Mouse (Mus musculus) hindbrain, embryonic 12.5 days (tissue): ENCODE results near the gene Gm281. TPM values are rescaled to one million over a fixed set of nuclear protein-coding genes. Genes with fewer than 3 reads are reported as not detected.

Source experiments
- ATAC-seq: fragments of 200-750 bp; cut with Nextera tagmentation; 2 replicates; pipeline ENCODE4 v1.8.0; 2017; ENCODE audit warnings: moderate TSS enrichment; ENCODE audit not compliant: low FRiP score
- H3K27ac ChIP-seq: fragments of 300-500 bp; sonication (generic); 2 replicates; pipeline ENCODE4 v1.5.1; 2016; ENCODE audit warnings: mild to moderate bottlenecking
- H3K27me3 ChIP-seq: fragments of 300-500 bp; sonication (generic); 2 replicates; pipeline ENCODE4 v1.6.1; 2016; ENCODE audit warnings: mild to moderate bottlenecking
- H3K36me3 ChIP-seq: fragments of 300-500 bp; sonication (generic); 2 replicates; pipeline ENCODE4 v1.6.1; 2016; ENCODE audit warnings: mild to moderate bottlenecking
- H3K4me1 ChIP-seq: fragments of 300-500 bp; sonication (generic); 2 replicates; pipeline ENCODE4 v1.6.1; 2016
- H3K4me2 ChIP-seq: fragments of 300-500 bp; sonication (generic); replicated peaks from 2 replicates; pipeline ENCODE4 v1.6.1; 2016; ENCODE audit warnings: mild to moderate bottlenecking
- H3K4me3 ChIP-seq: fragments of 300-500 bp; sonication (generic); 2 replicates; pipeline ENCODE4 v1.5.1; 2016; ENCODE audit warnings: mild to moderate bottlenecking
- H3K9ac ChIP-seq: fragments of 300-500 bp; sonication (generic); 2 replicates; pipeline ENCODE4 v1.6.1; 2016; ENCODE audit warnings: mild to moderate bottlenecking, moderate library complexity
- H3K9me3 ChIP-seq: fragments of 300-500 bp; sonication (generic); replicated peaks from 2 replicates; pipeline ENCODE4 v1.6.1; 2016; ENCODE audit warnings: mild to moderate bottlenecking
- WGBS: fragments of 180-500 bp; shearing (Covaris S2); methylation state at CpG from one replicate; pipeline ENCODE4 v1.1.7; 2016; 5-methylcytosine and 5-hydroxymethylcytosine counted together
- polyA plus RNA-seq: library from polyadenylated mRNA; unstranded; fragments of >200 nt; fragmentation: Nextera tagmentation; extraction: Ambion mirVana; gene quantifications from 2 replicates; pipeline ENCODE4 v1.2.1, GENCODE M21; 2016

Gene Gm281
- polyA plus RNA-seq, 1 experiment from 2014 or later, result not detected

DNA sequence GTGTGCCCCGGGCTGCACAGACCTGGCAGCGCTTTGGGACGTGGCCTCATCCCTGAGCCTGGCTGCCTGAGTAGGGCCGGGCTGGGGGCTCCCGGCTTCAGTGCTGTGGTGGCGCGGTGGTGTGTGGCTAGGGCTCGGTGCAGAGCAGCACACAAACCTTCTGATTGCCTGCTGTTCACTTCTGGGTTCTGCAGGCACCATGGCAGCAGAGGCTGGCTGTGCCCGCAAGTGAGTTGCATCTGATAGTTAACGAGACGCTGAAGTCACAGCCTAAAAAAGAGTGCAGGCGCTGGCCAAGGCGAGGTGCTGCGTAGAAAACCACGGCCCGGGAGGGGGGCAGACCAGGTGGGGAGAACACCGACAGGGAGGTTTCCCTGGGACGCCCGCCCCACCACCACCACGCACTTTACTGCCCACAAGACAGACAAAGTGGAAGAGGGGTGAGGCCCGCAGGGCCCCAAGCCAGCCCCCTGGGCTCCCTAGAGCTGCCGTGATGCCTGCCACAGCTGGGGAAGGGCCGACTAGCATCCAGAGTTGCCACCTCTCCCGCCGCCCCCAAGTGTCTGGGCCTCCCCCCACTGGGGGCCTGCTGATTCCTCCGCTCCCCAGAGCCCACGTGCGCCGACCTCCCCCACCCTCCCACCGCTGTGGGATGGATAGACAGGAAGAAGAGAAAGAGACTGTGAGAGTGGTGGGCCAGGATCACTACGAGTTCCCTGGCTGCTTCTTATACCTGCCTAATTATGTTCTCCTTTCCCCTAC, 19.2 kb upstream of the Gm281 start:
- peak overlapping the region; percentile 43 for H3K9ac ChIP-seq
- H3K4me2 ChIP-seq, result peak overlapping the region; percentile 54
- H3K27ac ChIP-seq, result no peak overlapping the region
- ATAC-seq, result peak; percentile 52; the same call in 1 of the 2 replicates
- H3K9me3 ChIP-seq, result peaks cover 5% of the 10 kb centered on the region; the same call in 1 of the 2 replicates
- H3K4me1 ChIP-seq, result peaks cover 7% of the 10 kb centered on the region
- H3K36me3 ChIP-seq, result no peaks in the 10 kb centered on the region
- peak overlapping the region; percentile 28 for H3K4me3 ChIP-seq
- WGBS, result 42% methylated on average over 31 of the region's 31 CpGs
- no peaks in the 10 kb centered on the region for H3K27me3 ChIP-seq

DNA sequence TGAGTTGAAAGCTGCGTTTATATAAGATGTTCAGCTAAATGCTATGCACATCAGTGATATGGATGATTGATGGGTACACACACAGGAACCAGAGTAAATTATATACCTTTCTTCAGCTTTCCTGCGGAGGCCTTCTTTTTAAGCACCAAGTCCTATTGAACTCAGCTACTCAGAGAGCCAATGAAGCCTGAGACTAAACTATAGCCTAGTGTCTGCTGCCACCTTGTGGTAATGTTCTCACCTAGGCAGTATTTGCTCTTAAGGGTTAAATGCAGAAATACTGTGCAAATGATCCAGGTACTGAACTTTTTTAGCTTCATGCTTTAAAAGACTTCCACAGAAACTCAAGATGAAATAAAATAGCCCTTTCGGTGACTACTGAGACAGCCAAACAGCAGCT, 3.4 kb upstream of the Gm281 start:
- H3K9me3 ChIP-seq, result no peaks in the 10 kb centered on the region

DNA sequence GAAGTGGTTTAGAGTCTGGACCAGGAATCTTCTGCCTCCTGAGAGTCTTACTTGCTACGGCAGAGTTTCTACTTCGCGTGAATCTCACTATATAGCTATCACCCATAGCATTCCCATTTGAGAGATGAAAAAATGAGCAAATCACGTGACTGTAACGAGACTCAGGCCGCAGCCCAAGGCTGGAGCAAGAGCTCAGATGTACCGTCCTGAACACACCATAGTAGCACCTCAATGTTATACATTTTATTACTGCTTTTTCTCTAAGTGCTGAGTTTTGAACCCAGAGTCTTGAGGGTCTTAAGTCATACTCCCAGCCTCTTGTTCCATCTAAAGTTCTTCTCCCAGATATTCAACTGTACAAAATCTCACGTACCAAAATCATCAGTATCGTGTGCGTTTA, 2.9 kb upstream of the Gm281 start:
- no peak overlapping the region for H3K27ac ChIP-seq
- H3K4me3 ChIP-seq, result no peak overlapping the region
- WGBS, result 90% methylated on average over 10 of the region's 10 CpGs
- H3K4me1 ChIP-seq, result no peaks in the 10 kb centered on the region
- H3K9ac ChIP-seq, result no peak overlapping the region
- no peaks in the 10 kb centered on the region for H3K36me3 ChIP-seq
- no peaks in the 10 kb centered on the region for H3K9me3 ChIP-seq
- H3K27me3 ChIP-seq, result no peaks in the 10 kb centered on the region
- ATAC-seq, result no peak
- no peak overlapping the region for H3K4me2 ChIP-seq

More for the DNA sequence above, 3.4 kb upstream of the Gm281 start:
- WGBS, result 43% methylated on average over 3 of the region's 3 CpGs
- Histone ChIP-seq H3K4me2 (no peak overlapping the region), H3K27me3 (no peaks in the 10 kb centered on the region), H3K4me3 (no peak overlapping the region), H3K36me3 (no peaks in the 10 kb centered on the region), H3K9ac (no peak overlapping the region), H3K4me1 (no peaks in the 10 kb centered on the region), H3K27ac (no peak overlapping the region)
- ATAC-seq, result peak; percentile 72

DNA sequence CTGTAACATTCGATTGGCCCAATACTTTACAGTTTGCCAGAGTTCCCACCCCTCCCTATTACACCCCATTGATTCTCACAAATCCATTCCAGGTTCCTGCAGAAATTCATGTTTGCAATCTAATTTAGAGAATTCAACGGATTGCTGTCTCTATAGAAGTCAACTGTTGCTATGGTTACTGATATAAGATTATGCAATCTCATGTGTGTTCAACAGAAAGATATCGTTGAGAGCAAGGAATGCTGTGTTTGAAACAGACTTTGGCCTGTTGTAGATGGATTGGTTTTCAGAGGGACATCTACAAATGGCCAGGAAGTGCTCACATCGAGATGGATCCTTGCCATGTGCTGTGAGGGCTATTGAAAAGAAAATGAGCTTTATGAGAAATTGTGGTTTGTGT, 929 bp upstream of the Gm281 start:
- Histone ChIP-seq H3K27me3 (no peaks in the 10 kb centered on the region), H3K4me2 (no peak overlapping the region), H3K36me3 (no peaks in the 10 kb centered on the region), H3K4me3 (no peak overlapping the region), H3K9me3 (no peaks in the 10 kb centered on the region), H3K27ac (no peak overlapping the region), H3K4me1 (no peaks in the 10 kb centered on the region), H3K9ac (no peak overlapping the region)
- WGBS, result 86% methylated on average over 4 of the region's 4 CpGs
- no peak for ATAC-seq

DNA sequence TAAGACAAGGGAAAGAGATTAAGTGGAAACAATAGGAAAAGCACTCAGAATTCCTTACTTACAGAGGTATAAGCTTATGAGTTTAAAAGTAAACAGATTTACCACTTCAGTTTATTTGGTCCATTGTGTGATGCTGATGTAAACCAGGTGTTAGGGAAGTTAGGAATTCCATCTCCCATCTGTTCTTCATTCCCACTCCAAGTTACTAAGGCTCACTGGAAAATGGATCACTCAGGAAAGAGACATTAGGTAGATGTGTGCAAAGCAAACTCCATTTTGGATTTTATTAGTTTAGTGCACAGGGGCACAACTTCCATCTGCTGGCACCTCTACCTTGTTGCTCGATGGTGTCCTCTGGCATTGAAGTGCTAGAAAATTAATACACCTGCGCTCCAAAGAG, 4.1 kb downstream of the Gm281 start:
- H3K36me3 ChIP-seq, result no peaks in the 10 kb centered on the region
- H3K9ac ChIP-seq, result no peak overlapping the region
- H3K4me2 ChIP-seq, result no peak overlapping the region
- H3K4me3 ChIP-seq, result no peak overlapping the region
- H3K9me3 ChIP-seq, result no peaks in the 10 kb centered on the region
- 87% methylated on average over 2 of the region's 2 CpGs for WGBS
- no peaks in the 10 kb centered on the region for H3K4me1 ChIP-seq
- no peaks in the 10 kb centered on the region for H3K27me3 ChIP-seq
- ATAC-seq, result no peak
- no peak overlapping the region for H3K27ac ChIP-seq

DNA sequence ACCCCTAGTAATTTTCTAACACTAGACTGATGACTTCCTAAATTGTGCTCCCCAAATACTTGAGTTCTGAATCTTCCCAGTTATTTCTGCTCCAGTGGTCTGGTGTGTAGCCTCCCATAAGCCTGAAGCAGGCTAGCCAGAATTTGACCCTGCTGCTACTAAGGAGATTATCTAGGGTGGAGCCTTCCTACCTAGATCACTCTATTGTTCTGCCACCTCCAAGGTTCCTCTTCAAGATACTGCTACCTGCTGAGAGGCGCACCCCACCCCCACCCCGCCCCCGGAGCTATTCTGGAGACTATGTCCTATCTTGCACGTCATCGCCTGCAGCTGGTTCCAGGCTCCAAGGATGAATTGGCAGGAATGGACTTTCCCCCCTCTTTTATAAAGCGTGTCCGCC, 7.1 kb downstream of the Gm281 start:
- Histone ChIP-seq H3K27ac (no peak overlapping the region), H3K9me3 (no peaks in the 10 kb centered on the region), H3K9ac (no peak overlapping the region), H3K27me3 (no peaks in the 10 kb centered on the region), H3K4me2 (no peak overlapping the region), H3K36me3 (no peaks in the 10 kb centered on the region), H3K4me1 (no peaks in the 10 kb centered on the region), H3K4me3 (no peak overlapping the region)
- WGBS, result 81% methylated on average over 7 of the region's 7 CpGs
- no peak for ATAC-seq

DNA sequence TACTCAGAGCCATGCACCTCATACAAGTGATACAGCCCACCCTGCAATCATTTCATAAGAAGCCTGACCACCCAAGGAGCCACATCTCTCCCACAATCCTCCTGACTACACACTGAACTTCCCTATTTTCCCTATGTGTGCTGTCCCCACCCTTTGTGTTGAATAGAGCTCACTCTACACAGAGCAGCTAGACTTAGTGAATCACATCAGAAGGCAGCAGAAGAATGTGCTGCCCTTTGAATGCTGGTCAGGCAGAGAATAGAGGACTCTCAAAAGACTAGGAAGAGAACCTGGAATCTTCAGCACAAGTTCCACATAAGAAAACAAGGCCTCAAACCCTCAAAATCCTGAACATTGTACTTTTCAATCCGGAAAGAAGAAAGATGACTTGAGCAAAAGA, 7.8 kb downstream of the Gm281 start:
- Histone ChIP-seq H3K9me3 (no peaks in the 10 kb centered on the region), H3K9ac (no peak overlapping the region), H3K36me3 (no peaks in the 10 kb centered on the region), H3K4me3 (no peak overlapping the region), H3K27me3 (no peaks in the 10 kb centered on the region), H3K27ac (no peak overlapping the region), H3K4me1 (no peaks in the 10 kb centered on the region), H3K4me2 (no peak overlapping the region)
- no peak for ATAC-seq
- WGBS, result 76% methylated on average over 1 of the region's 1 CpGs

DNA sequence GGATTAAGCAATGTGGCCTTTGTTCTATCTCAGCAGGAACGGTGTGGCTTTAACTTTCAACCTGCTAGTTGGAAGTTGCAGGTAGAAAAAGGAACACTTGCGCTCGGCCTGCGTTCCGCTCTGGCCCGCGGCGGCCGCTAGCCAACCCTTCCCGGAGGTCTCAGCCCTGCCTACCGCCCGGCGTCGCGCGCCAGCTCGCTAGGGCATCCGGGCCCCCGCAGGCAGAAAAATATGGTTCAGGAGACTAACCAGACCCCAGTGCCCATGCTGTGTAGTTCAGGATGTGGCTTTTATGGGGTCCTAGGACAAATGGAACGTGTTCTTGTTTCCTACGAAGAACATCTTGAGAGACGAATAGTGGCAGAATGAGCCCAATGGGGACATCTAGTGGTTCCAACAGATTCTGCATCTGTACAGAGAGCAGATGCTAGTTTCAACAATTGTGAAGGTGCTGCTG, 12.6 kb downstream of the Gm281 start:
- WGBS, result under 1% methylated on average over 22 of the region's 22 CpGs
- H3K27ac ChIP-seq, result no peak overlapping the region
- H3K27me3 ChIP-seq, result no peaks in the 10 kb centered on the region
- no peaks in the 10 kb centered on the region for H3K36me3 ChIP-seq
- no peaks in the 10 kb centered on the region for H3K4me1 ChIP-seq
- no peaks in the 10 kb centered on the region for H3K9me3 ChIP-seq
- H3K9ac ChIP-seq, result peak overlapping the region; percentile 72
- peak overlapping the region; percentile 53 for H3K4me3 ChIP-seq
- ATAC-seq, result peak; percentile 90
- H3K4me2 ChIP-seq, result peak overlapping the region; percentile 89

DNA sequence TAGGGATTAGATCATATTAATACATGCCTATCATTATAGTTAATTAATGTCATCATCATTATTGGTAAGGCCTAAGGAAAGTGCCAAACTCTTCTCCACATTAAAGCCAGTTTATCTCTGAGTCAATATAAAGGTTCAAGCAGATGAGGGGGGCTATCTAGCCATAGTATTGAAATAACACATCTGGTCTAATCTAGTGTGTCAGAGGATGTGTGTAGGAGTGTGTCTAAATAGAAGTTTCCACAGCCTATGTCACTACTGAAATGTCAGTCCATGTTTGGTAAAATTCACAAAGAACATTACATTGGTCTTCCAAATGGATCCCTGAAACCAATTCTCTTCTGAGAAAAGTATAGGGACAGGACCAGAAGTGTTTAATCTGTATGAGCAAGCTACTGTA, 19.1 kb downstream of the Gm281 start:
- Histone ChIP-seq H3K27ac (no peak overlapping the region), H3K27me3 (no peaks in the 10 kb centered on the region), H3K36me3 (no peaks in the 10 kb centered on the region), H3K9me3 (no peaks in the 10 kb centered on the region), H3K4me3 (no peak overlapping the region), H3K4me1 (no peaks in the 10 kb centered on the region), H3K9ac (no peak overlapping the region), H3K4me2 (no peak overlapping the region)
- no peak for ATAC-seq

DNA sequence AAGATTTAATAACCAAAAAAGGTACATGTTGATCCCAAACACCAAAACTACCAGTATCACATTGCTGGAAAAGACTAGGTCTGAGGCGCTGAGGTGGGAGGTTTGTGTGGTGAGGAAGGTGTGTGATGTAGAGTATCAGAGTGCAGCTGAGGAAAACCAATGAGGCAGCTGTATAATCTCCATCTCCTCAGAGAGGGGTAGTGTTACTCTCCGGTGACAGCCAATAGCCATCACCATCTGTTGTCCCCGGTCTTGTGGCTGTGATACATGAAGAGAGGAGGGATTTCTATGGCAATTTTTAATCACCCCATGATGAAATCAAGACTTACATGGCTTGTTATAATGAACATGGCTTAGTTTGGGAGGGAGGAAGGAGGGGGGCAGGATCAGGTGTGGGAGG, 20.5 kb downstream of the Gm281 start:
- Histone ChIP-seq H3K9me3 (no peaks in the 10 kb centered on the region), H3K9ac (no peak overlapping the region), H3K27me3 (no peaks in the 10 kb centered on the region), H3K4me1 (no peaks in the 10 kb centered on the region), H3K36me3 (no peaks in the 10 kb centered on the region), H3K27ac (no peak overlapping the region), H3K4me3 (no peak overlapping the region), H3K4me2 (no peak overlapping the region)
- ATAC-seq, result no peak
- 85% methylated on average over 3 of the region's 3 CpGs for WGBS

DNA sequence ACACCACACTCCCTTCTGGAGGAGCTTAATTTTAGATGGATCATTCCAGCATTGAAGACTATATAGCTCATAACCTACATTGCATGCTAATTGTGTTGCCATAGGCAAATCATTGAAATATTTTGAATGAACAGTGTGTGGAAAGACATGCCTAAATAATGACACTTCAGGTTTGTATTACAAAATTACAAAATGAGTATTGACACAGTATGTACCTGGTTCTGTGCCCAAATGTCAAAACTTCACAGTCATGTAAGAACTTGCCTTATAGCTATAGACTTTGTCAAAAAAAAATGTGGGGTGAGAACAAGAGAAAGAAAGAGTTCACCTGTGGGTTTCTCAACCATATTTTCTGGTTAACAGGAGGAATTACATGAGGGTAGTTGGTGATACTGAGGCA, 52.9 kb downstream of the Gm281 start:
- no peaks in the 10 kb centered on the region for H3K36me3 ChIP-seq
- no peak for ATAC-seq
- H3K4me1 ChIP-seq, result no peaks in the 10 kb centered on the region
- H3K9me3 ChIP-seq, result no peaks in the 10 kb centered on the region
- H3K4me2 ChIP-seq, result no peak overlapping the region
- H3K4me3 ChIP-seq, result no peak overlapping the region
- H3K27me3 ChIP-seq, result no peaks in the 10 kb centered on the region
- no peak overlapping the region for H3K9ac ChIP-seq
- no peak overlapping the region for H3K27ac ChIP-seq

DNA sequence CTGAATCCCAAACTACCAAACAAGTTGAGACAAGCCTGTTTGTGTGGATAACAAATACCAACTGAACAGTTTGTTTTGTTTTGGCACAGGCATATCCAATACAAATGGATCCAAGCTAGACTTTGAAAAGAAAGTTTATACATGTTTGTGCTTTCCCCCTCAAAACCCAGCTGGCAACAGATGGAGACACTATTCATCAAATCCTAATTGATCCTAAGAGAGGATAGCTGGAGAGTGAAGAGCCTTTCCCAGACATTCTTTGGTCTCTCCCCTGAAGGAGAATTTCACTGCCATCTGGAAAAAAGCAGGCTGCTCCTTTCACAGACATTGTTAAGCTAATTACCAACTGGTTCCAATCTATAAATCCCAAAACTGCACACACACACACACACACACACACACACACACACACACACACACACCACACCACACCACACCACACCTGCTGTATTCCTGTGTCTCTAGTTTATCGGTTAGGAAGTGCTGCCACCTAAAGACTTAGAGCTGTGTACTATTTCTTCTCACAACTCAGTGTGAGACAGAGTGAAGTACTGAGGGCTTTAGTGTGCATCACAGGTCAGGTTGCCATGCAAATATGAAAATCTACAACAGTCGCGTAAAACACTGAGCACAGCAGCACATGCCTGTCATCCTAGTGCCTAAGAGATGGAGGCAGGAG, 101.3 kb downstream of the Gm281 start:
- Histone ChIP-seq H3K27ac (no peak overlapping the region), H3K36me3 (no peaks in the 10 kb centered on the region), H3K9me3 (no peaks in the 10 kb centered on the region), H3K27me3 (no peaks in the 10 kb centered on the region), H3K4me1 (no peaks in the 10 kb centered on the region), H3K4me3 (no peak overlapping the region), H3K4me2 (no peak overlapping the region), H3K9ac (no peak overlapping the region)
- WGBS, result 92% methylated on average over 3 of the region's 3 CpGs
- peak; percentile 35; the same call in 1 of the 2 replicates for ATAC-seq

DNA sequence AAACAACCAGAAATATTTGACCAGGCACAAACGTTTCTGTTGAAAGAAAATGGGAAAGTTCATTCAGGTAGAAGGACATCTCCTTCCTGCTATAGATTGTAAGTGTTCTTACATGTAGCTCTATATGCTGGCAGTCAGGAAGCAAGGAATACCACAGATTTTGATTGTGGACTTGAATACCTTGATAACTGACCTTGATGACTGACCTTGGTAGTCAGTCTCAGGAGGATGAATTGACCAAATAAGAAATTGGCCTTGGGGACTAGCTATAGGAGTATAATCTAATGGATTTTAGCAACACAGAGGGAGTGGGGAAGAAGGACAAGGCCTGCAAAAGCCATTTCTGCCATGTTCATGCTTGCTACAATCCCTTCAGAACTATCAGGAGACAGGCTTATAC, 123.8 kb downstream of the Gm281 start:
- Histone ChIP-seq H3K27me3 (no peaks in the 10 kb centered on the region), H3K4me3 (no peak overlapping the region), H3K36me3 (no peaks in the 10 kb centered on the region), H3K4me1 (no peaks in the 10 kb centered on the region), H3K27ac (no peak overlapping the region), H3K4me2 (no peak overlapping the region), H3K9ac (no peak overlapping the region), H3K9me3 (no peaks in the 10 kb centered on the region)
- no peak for ATAC-seq
- 43% methylated on average over 1 of the region's 1 CpGs for WGBS
